Mouse (Mus musculus): ENCODE measurements around the gene Map3k20.

- TF ChIP-seq EP300 (IDR thresholded peaks at IDR 0.05; ENCODE audit: low read depth) (no peak), CTCF (IDR thresholded peaks at IDR 0.05; ENCODE audit: low read depth) (no peak)
Observed at GRCm38 (mm10) chr2:72238925-72239324, 46.5 kb upstream of the Map3k20 start.

All from liver, embryonic 14.5 days (tissue).